Mouse (Mus musculus) MEL (cell line): ENCODE measurements around the gene Prickle1. TPM values are rescaled to one million over a fixed set of nuclear protein-coding genes. Genes with fewer than 3 reads are reported as not detected.

ENCODE experiments used
- DNase-seq: peaks from one replicate; pipeline ENCODE4 v3.0.0; 2011; ENCODE audit warnings: low read depth, low spot score
- H3K27ac ChIP-seq: 2 replicates; pipeline ENCODE4 v1.5.1; 2012; ENCODE audit warnings: low read depth, mild to moderate bottlenecking, control low read depth, low read length, moderate library complexity; ENCODE audit not compliant: control insufficient read depth
- H3K27me3 ChIP-seq, 2 experiments: fragments of 150-350 bp in 1 of 2; sonication (generic) in 1 of 2; 2 replicates each; pipeline ENCODE4 v1.6.1; 2012; ENCODE audit warnings: low read length in 2 of 2, mild to moderate bottlenecking in 2 of 2, improper control_type of control experiment in 1 of 2, moderate library complexity in 1 of 2; ENCODE audit not compliant: insufficient read depth in 2 of 2, control insufficient read depth in 1 of 2
- H3K36me3 ChIP-seq, 2 experiments: 2 replicates each; pipeline ENCODE4 v1.6.1; 2012 to 2014; ENCODE audit warnings: low read length in 2 of 2, improper control_type of control experiment in 1 of 2, inconsistent platforms in 1 of 2, mild to moderate bottlenecking in 1 of 2; ENCODE audit not compliant: insufficient read depth in 2 of 2, control insufficient read depth in 1 of 2
- H3K4me1 ChIP-seq, 2 experiments: fragments of 150-350 bp in 1 of 2; sonication (generic) in 1 of 2; 2 replicates each; pipeline ENCODE4 v1.6.1; 2012; ENCODE audit warnings: low read length in 2 of 2, improper control_type of control experiment in 1 of 2, mild to moderate bottlenecking in 1 of 2; ENCODE audit not compliant: insufficient read depth in 2 of 2, control insufficient read depth in 1 of 2
- H3K4me3 ChIP-seq, 2 experiments: fragments of 150-350 bp in 1 of 2; sonication (generic) in 1 of 2; 2 replicates each; pipeline ENCODE4 v1.5.1; 2012; ENCODE audit warnings: low read depth in 2 of 2, low read length in 2 of 2, mild to moderate bottlenecking in 2 of 2, moderate library complexity in 2 of 2, control low read depth in 1 of 2, improper control_type of control experiment in 1 of 2; ENCODE audit not compliant: control insufficient read depth in 1 of 2, insufficient read depth in 1 of 2
- H3K79me2 ChIP-seq: 2 replicates; pipeline ENCODE4 v1.6.1; 2012; ENCODE audit warnings: mild to moderate bottlenecking, low read length, moderate library complexity; ENCODE audit not compliant: control insufficient read depth, poor library complexity, insufficient read depth
- H3K9ac ChIP-seq: 2 replicates; pipeline ENCODE4 v1.6.1; 2012; ENCODE audit warnings: low read depth, mild to moderate bottlenecking, control low read depth, low read length, moderate library complexity; ENCODE audit not compliant: control insufficient read depth, poor library complexity, severe bottlenecking
- H3K9me3 ChIP-seq: fragments of 150-350 bp; sonication (generic); replicated peaks from 2 replicates; pipeline ENCODE4 v1.6.1; 2012; ENCODE audit warnings: mild to moderate bottlenecking, low read length, improper control_type of control experiment, moderate library complexity; ENCODE audit not compliant: insufficient read depth
- BHLHE40 ChIP-seq: IDR thresholded peaks from 2 replicates; pipeline ENCODE4 v1.6.1; 2012; ENCODE audit warnings: low read depth, mild to moderate bottlenecking, inconsistent platforms, low read length, improper control_type of control experiment, borderline replicate concordance
- CHD2 ChIP-seq: IDR thresholded peaks from 2 replicates; pipeline ENCODE4 v1.6.1; 2011; ENCODE audit warnings: low read length, improper control_type of control experiment
- ELF1 ChIP-seq: IDR thresholded peaks from 2 replicates; pipeline ENCODE4 v1.6.1; 2014; ENCODE audit warnings: low read depth, mild to moderate bottlenecking, inconsistent platforms, low read length, improper control_type of control experiment, moderate library complexity
- ETS1 ChIP-seq: IDR thresholded peaks from 2 replicates; pipeline ENCODE4 v1.6.1; 2012; ENCODE audit warnings: low read depth, mild to moderate bottlenecking, inconsistent platforms, low read length, improper control_type of control experiment, moderate library complexity
- GATA1 ChIP-seq: IDR thresholded peaks from 2 replicates; pipeline ENCODE4 v1.6.1; 2011; ENCODE audit warnings: low read depth, low read length, improper control_type of control experiment
- HCFC1 ChIP-seq: IDR thresholded peaks from 2 replicates; pipeline ENCODE4 v1.6.1; 2012; ENCODE audit warnings: low read depth, mild to moderate bottlenecking, inconsistent platforms, low read length, improper control_type of control experiment, moderate library complexity
- JUND ChIP-seq: IDR thresholded peaks from 2 replicates; pipeline ENCODE4 v1.6.1; 2011; ENCODE audit warnings: low read depth, mild to moderate bottlenecking, improper control_type of control experiment, low read length
- MAFK ChIP-seq: IDR thresholded peaks from 2 replicates; pipeline ENCODE4 v1.6.1; 2011; ENCODE audit warnings: low read depth, mild to moderate bottlenecking, low read length, improper control_type of control experiment, borderline replicate concordance
- MXI1 ChIP-seq: IDR thresholded peaks from 2 replicates; pipeline ENCODE4 v1.6.1; 2011; ENCODE audit warnings: mild to moderate bottlenecking, low read depth, low read length, improper control_type of control experiment
- MYB ChIP-seq: IDR thresholded peaks from 2 replicates; pipeline ENCODE4 v1.6.1; 2011; ENCODE audit warnings: mild to moderate bottlenecking, low read depth, low read length, improper control_type of control experiment
- MYC ChIP-seq: IDR thresholded peaks from 2 replicates; pipeline ENCODE4 v1.6.1; 2011; ENCODE audit warnings: low read depth, mild to moderate bottlenecking, low read length, improper control_type of control experiment, moderate library complexity
- NRF1 ChIP-seq: IDR thresholded peaks from 2 replicates; pipeline ENCODE4 v1.6.1; 2014; ENCODE audit warnings: low read depth, mild to moderate bottlenecking, inconsistent platforms, low read length, improper control_type of control experiment, moderate library complexity; ENCODE audit not compliant: poor library complexity, insufficient read depth, severe bottlenecking
- POLR2A ChIP-seq, 2 experiments: IDR thresholded peaks; 2 replicates each; pipeline ENCODE4 v1.6.1; 2011 to 2012; ENCODE audit warnings: low read length in 2 of 2, mild to moderate bottlenecking in 2 of 2, control low read depth in 1 of 2, improper control_type of control experiment in 1 of 2, low read depth in 1 of 2, moderate library complexity in 1 of 2; ENCODE audit not compliant: control insufficient read depth in 1 of 2, insufficient read depth in 1 of 2, poor library complexity in 1 of 2
- POLR2AphosphoS2 ChIP-seq: IDR thresholded peaks from 2 replicates; pipeline ENCODE4 v1.6.1; 2011; ENCODE audit warnings: low read length, improper control_type of control experiment
- TAL1 ChIP-seq: IDR thresholded peaks from 2 replicates; pipeline ENCODE4 v1.6.1; 2012; ENCODE audit warnings: mild to moderate bottlenecking, inconsistent platforms, low read length, moderate library complexity, mixed read lengths
- TBP ChIP-seq: IDR thresholded peaks from 2 replicates; pipeline ENCODE4 v1.8.0; 2011; ENCODE audit warnings: low read depth, low read length, improper control_type of control experiment
- TCF12 ChIP-seq: IDR thresholded peaks from 2 replicates; pipeline ENCODE4 v1.6.1; 2014; ENCODE audit warnings: low read depth, mild to moderate bottlenecking, inconsistent platforms, low read length, improper control_type of control experiment, moderate library complexity
- UBTF ChIP-seq: IDR thresholded peaks from 2 replicates; pipeline ENCODE4 v1.6.1; 2012; ENCODE audit warnings: low read depth, mild to moderate bottlenecking, inconsistent platforms, low read length, improper control_type of control experiment, moderate library complexity, borderline replicate concordance; ENCODE audit not compliant: insufficient read depth
- ZC3H11A ChIP-seq: IDR thresholded peaks from 2 replicates; pipeline ENCODE4 v1.6.1; 2012; ENCODE audit warnings: low read depth, mild to moderate bottlenecking, inconsistent platforms, low read length, improper control_type of control experiment
- polyA plus RNA-seq, 2 experiments: library from polyadenylated mRNA; stranded (reverse) in 1 of 2; unstranded in 1 of 2; fragments of >175 nt in 1 of 2; fragments of >200 nt in 1 of 2; gene quantifications; 2 replicates each; pipeline versions ENCODE4 v1.2.1 to v1.2.4; 2012; ENCODE audit warnings: low replicate concordance in 2 of 2, low read depth in 1 of 2; ENCODE audit not compliant: insufficient read length in 2 of 2, insufficient read depth in 1 of 2, missing spikeins in 1 of 2
- total RNA-seq: library from RNA; depleted of rRNA; stranded (reverse); fragments of 300-350 nt; gene quantifications from 2 replicates; pipeline ENCODE4 v1.2.3, GENCODE M21; 2012

The Prickle1 gene
- total and polyA plus RNA-seq, 3 experiments, result 0.08 TPM; not detected in 2

DNA sequence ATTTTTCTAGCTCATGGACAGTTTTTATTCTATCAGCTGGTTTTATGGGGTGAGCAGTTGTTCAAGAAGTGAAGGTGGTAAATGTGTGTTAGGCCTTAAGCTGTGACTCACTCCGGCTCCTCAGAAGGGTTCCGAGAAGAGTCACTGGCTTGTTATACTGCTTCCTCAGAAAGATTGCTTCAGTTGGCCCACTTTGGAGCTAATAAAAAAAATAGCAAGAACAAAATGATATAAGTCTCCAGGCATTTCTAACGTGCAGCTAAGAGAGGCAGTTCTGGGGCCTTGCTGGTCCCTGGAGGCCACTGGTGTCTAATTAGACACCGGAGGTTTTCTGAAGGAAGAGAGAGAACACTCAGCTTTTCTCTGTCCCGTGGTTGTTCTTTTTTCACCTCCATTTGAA is 38.8 kb upstream of the Prickle1 start:
- no peaks in the 10 kb centered on the region for H3K9me3 ChIP-seq
- H3K4me1 ChIP-seq, result no peaks in the 10 kb centered on the region
- no peaks in the 10 kb centered on the region for H3K36me3 ChIP-seq
- no peak for TF ChIP-seq MYB
- no peak for TF ChIP-seq TCF12
- TF ChIP-seq ELF1, result no peak
- TF ChIP-seq POLR2A (IDR thresholded peaks at IDR 0.05; ENCODE audit: control insufficient read depth in 1 of 2, insufficient read depth in 1 of 2, low read depth in 1 of 2, low read length in 2 of 2, poor library complexity in 1 of 2), result no peak
- TF ChIP-seq CHD2, result no peak
- no peak for TF ChIP-seq POLR2AphosphoS2
- TF ChIP-seq ZC3H11A, result no peak
- no peaks in the 10 kb centered on the region for H3K79me2 ChIP-seq
- DNase-seq, result no peak
- no peaks in the 10 kb centered on the region for H3K27me3 ChIP-seq
- no peak overlapping the region for H3K4me3 ChIP-seq
- H3K9ac ChIP-seq, result no peak overlapping the region
- no peak overlapping the region for H3K27ac ChIP-seq

DNA sequence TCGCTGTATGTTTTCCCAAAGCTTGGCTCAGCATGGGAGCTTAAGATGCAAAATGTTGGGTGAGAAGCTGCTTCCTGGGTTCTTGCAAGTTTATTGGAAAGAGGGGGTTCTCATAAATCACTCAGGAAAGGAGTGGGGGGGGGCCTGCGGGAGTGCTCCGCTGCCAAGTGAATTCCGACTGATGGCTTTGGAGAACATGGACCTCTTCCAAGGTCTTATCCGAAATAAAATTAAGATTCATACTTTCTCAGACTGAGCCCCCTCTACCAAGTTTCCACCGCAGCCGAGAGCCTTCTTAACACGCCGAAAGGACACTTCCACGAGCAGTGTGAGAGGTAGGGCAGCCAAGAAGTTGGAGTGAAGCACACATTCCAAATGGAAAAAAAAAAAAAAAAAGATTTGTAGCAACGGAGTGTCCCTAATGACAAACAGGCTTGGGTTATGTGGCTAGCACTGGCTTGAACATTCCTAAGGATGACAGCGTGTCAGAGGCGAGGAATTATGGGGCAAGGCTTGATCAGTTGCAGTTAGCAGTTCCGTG is 34.4 kb upstream of the Prickle1 start:
- Histone ChIP-seq H3K36me3 (no peaks in the 10 kb centered on the region), H3K4me3 (no peak overlapping the region), H3K4me1 (no peaks in the 10 kb centered on the region), H3K9me3 (no peaks in the 10 kb centered on the region), H3K79me2 (no peaks in the 10 kb centered on the region), H3K9ac (no peak overlapping the region), H3K27ac (no peak overlapping the region), H3K27me3 (no peaks in the 10 kb centered on the region)
- no peak for TF ChIP-seq TAL1
- no peak for TF ChIP-seq BHLHE40
- TF ChIP-seq HCFC1, result no peak
- TF ChIP-seq JUND, result no peak
- no peak for TF ChIP-seq MYC
- no peak for TF ChIP-seq UBTF
- no peak for TF ChIP-seq POLR2A (IDR thresholded peaks at IDR 0.05; ENCODE audit: control insufficient read depth in 1 of 2, insufficient read depth in 1 of 2, low read depth in 1 of 2, low read length in 2 of 2, poor library complexity in 1 of 2)
- no peak for TF ChIP-seq TBP
- no peak for TF ChIP-seq MXI1
- no peak for TF ChIP-seq NRF1
- TF ChIP-seq ETS1, result no peak
- no peak for TF ChIP-seq GATA1
- TF ChIP-seq MAFK, result no peak
- no peak for DNase-seq
